Comparison of ENCODE assay signal across 8 mouse cellular contexts in the genomic region with DNA sequence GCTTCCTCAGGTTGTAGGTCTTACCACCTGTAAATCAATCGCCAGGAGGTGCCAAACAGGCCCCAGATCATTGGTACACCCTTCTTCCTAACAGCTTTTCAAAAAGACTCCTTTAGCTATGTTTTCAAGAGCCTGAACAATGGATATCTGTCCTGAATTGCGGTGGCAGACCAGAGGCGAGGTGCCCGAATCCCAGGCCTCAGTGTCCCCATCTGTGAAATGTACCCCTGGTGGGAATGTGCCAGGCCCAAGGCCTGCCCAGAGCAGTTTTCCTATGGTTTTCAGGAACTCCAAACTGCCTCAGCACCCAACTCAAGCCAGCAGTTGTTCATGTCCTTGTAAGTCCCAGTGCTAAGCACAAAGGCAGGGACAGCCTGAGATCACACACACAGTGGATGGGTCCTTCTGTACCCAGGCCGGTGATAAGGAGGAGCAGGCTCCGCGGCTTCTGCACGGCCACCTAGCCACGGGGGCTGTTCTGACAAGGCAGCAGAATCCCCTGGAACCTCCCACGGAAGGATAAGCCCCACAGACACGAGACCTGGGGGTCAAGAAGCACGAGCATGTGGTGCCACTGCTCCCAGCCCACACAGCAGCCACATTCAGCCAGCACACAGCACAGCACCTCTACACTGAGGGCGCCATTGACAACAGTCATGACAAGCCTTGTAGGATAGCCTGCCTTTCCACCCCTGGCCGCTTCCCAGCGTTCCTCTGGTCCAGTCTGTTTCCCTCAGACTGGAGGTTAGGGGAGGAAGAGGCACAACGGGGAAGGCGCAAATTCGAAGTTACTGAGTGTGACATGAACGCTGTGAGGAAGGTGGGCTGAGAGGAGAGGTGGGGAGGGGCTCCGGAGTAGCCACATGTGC. TPM values are rescaled to one million over a fixed set of nuclear protein-coding genes. Genes with fewer than 3 reads are reported as not detected.
A peak's percentile ranks its signal among the peaks of the same experiment; 100 is the strongest.
DNase-seq lines count a peak whose midpoint lies in the region; ATAC-seq and TF ChIP-seq lines count a peak whose summit lies in the region.

No protein-coding gene starts in this region.

- no peak for TF ChIP-seq CTCF in G1E (IDR thresholded peaks at IDR 0.05; ENCODE audit: low read depth, low read length)

- ATAC-seq in G1E (ENCODE audit: extremely low read depth, insufficient number of reproducible peaks, low FRiP score, poor library complexity, severe bottlenecking), result no peak
- no peak for ATAC-seq in midbrain, embryonic 12.5 days (ENCODE audit: low FRiP score, low read depth)

- H3K27me3 ChIP-seq in heart, embryonic 10.5 days (ENCODE audit: insufficient read depth, poor library complexity, severe bottlenecking), result no peaks in the 10 kb centered on the region
- H3K27me3 ChIP-seq in G1E (ENCODE audit: insufficient read depth, low read length), result no peaks in the 10 kb centered on the region
- no peaks in the 10 kb centered on the region for H3K27me3 ChIP-seq in hindbrain, embryonic 10.5 days (ENCODE audit: insufficient read depth, poor library complexity, severe bottlenecking)
- no peaks in the 10 kb centered on the region for H3K27me3 ChIP-seq in midbrain, embryonic 12.5 days

- H3K27ac ChIP-seq in heart, embryonic 10.5 days, result peak overlapping the region; percentile 90
- peak overlapping the region; percentile 99 for H3K27ac ChIP-seq in hindbrain, embryonic 10.5 days
- H3K27ac ChIP-seq in midbrain, embryonic 12.5 days (replicated peaks), result peak overlapping the region; percentile 99

- WGBS in heart, embryonic 10.5 days, result 31% methylated on average over 20 of the region's 20 CpGs
- 26% methylated on average over 20 of the region's 20 CpGs for WGBS in hindbrain, embryonic 10.5 days
- WGBS in midbrain, embryonic 12.5 days, result 16% methylated on average over 20 of the region's 20 CpGs

- DNase-seq in heart, embryonic 10.5 days (ENCODE audit: low spot score), result no peak
- no peak for DNase-seq in heart, postnatal 14 days
- no peak for DNase-seq in G1E (ENCODE audit: low spot score)
- no peak for DNase-seq in hindbrain, embryonic 10.5 days (ENCODE audit: low spot score)
- no peak for DNase-seq in right cerebral cortex, postnatal 14 days
- no peak for DNase-seq in cerebellum, adult 8-10 months
- DNase-seq in gastrocnemius, adult 18-20 months (ENCODE audit: low spot score), result no peak

- peaks cover 87% of the 10 kb centered on the region for H3K4me1 ChIP-seq in heart, embryonic 10.5 days
- H3K4me1 ChIP-seq in G1E (ENCODE audit: insufficient read depth, low read depth, low read length), result peaks cover 93% of the 10 kb centered on the region
- peaks cover 91% of the 10 kb centered on the region for H3K4me1 ChIP-seq in hindbrain, embryonic 10.5 days (replicated peaks)
- H3K4me1 ChIP-seq in midbrain, embryonic 12.5 days, result peaks cover 84% of the 10 kb centered on the region

- no peaks in the 10 kb centered on the region for H3K9me3 ChIP-seq in heart, embryonic 10.5 days
- H3K9me3 ChIP-seq in G1E (replicated peaks), result no peaks in the 10 kb centered on the region
- H3K9me3 ChIP-seq in hindbrain, embryonic 10.5 days, result no peaks in the 10 kb centered on the region
- no peaks in the 10 kb centered on the region for H3K9me3 ChIP-seq in midbrain, embryonic 12.5 days

- H3K4me3 ChIP-seq in heart, embryonic 10.5 days, result peak overlapping the region; percentile 42
- peak overlapping the region; percentile 7; the same call in 1 of the 2 replicates for H3K4me3 ChIP-seq in G1E (ENCODE audit: low read depth, low read length)
- H3K4me3 ChIP-seq in hindbrain, embryonic 10.5 days, result peak overlapping the region; percentile 87
- peak overlapping the region; percentile 24 for H3K4me3 ChIP-seq in midbrain, embryonic 12.5 days

- H3K36me3 ChIP-seq in heart, embryonic 10.5 days, result peaks cover 55% of the 10 kb centered on the region
- H3K36me3 ChIP-seq in G1E (replicated peaks), result peaks cover 100% of the 10 kb centered on the region
- peaks cover 66% of the 10 kb centered on the region for H3K36me3 ChIP-seq in hindbrain, embryonic 10.5 days
- H3K36me3 ChIP-seq in midbrain, embryonic 12.5 days, result peaks cover 29% of the 10 kb centered on the region; the same call in 1 of the 2 replicates

- peak overlapping the region; percentile 95 for H3K4me2 ChIP-seq in midbrain, embryonic 12.5 days (replicated peaks)

- peak overlapping the region; percentile 62 for H3K9ac ChIP-seq in midbrain, embryonic 12.5 days (replicated peaks)

- intact Hi-C loops in heart, postnatal 14 days (cut with DNase I), result loop anchor here (2.0 kb wide), 1 partner anchor 25 kb away; no protein-coding TSS in a partner anchor

RNA-seq across cellular contexts. Expression of a gene that starts 7.5 kb away (rescaled TPM):
- polyA plus RNA-seq in heart, embryonic 10.5 days (2016; fragmentation: Nextera tagmentation; extraction: Ambion mirVana), result 359 and 404 TPM in 2 replicates
- total RNA-seq in heart, postnatal 14 days (2021), result 100 to 1,000 TPM; 318 to 327 TPM
- total RNA-seq in G1E (2014; fragmentation: Nextera tagmentation) (337 and 375 TPM in 2 replicates), G1E (2017) (232 TPM in 2 replicates)
- polyA plus RNA-seq in G1E (2012), result 657 and 787 TPM in 2 replicates
- polyA plus RNA-seq in hindbrain, embryonic 10.5 days (2016; fragmentation: Nextera tagmentation; extraction: Ambion mirVana), result 554 and 640 TPM in 2 replicates
- polyA plus RNA-seq in midbrain, embryonic 12.5 days (2016; fragmentation: Nextera tagmentation; extraction: Ambion mirVana), result 635 and 641 TPM in 2 replicates
- 10 to 100 TPM; 59.3 to 75.5 TPM for total RNA-seq in gastrocnemius, adult 18-20 months (2021)

RNA-seq across cellular contexts. Expression of a gene that starts 18.6 kb away (rescaled TPM):
- 4.9 and 8.2 TPM in 2 replicates for polyA plus RNA-seq in heart, embryonic 10.5 days (2016; fragmentation: Nextera tagmentation; extraction: Ambion mirVana)
- 10 to 100 TPM; 11.3 to 12.1 TPM for total RNA-seq in heart, postnatal 14 days (2021)
- total RNA-seq in G1E (2014; fragmentation: Nextera tagmentation) (not detected in 2 replicates), G1E (2017) (0.27 TPM in 1 of 2 replicates, not detected in the other)
- not detected in 2 replicates for polyA plus RNA-seq in G1E (2012)
- polyA plus RNA-seq in hindbrain, embryonic 10.5 days (2016; fragmentation: Nextera tagmentation; extraction: Ambion mirVana), result 3.9 and 5.2 TPM in 2 replicates
- 3.2 TPM in 2 replicates for polyA plus RNA-seq in midbrain, embryonic 12.5 days (2016; fragmentation: Nextera tagmentation; extraction: Ambion mirVana)
- total RNA-seq in gastrocnemius, adult 18-20 months (2021), result 10 to 100 TPM; 11.0 to 11.4 TPM

RNA-seq across cellular contexts. Expression of a gene that starts 40.2 kb away (rescaled TPM):
- polyA plus RNA-seq in heart, embryonic 10.5 days (2016; fragmentation: Nextera tagmentation; extraction: Ambion mirVana), result 58.0 and 62.8 TPM in 2 replicates
- 10 to 100 TPM; 36.7 to 47.1 TPM for total RNA-seq in heart, postnatal 14 days (2021)
- total RNA-seq in G1E (2014; fragmentation: Nextera tagmentation) (178 and 183 TPM in 2 replicates), G1E (2017) (76.0 and 76.7 TPM in 2 replicates)
- polyA plus RNA-seq in G1E (2012), result 153 and 156 TPM in 2 replicates
- 41.1 and 54.1 TPM in 2 replicates for polyA plus RNA-seq in hindbrain, embryonic 10.5 days (2016; fragmentation: Nextera tagmentation; extraction: Ambion mirVana)
- 20.1 and 21.1 TPM in 2 replicates for polyA plus RNA-seq in midbrain, embryonic 12.5 days (2016; fragmentation: Nextera tagmentation; extraction: Ambion mirVana)
- total RNA-seq in gastrocnemius, adult 18-20 months (2021), result 10 to 100 TPM; 44.6 to 49.7 TPM

RNA-seq across cellular contexts. Expression of a gene that starts 41.7 kb away (rescaled TPM):
- 4.2 and 4.5 TPM in 2 replicates for polyA plus RNA-seq in heart, embryonic 10.5 days (2016; fragmentation: Nextera tagmentation; extraction: Ambion mirVana)
- 10 to 100 TPM; 48.6 to 53.3 TPM for total RNA-seq in heart, postnatal 14 days (2021)
- total RNA-seq in G1E (2014; fragmentation: Nextera tagmentation) (not detected in 2 replicates), G1E (2017) (0.11 and 0.12 TPM in 2 replicates)
- polyA plus RNA-seq in G1E (2012), result not detected in 2 replicates
- 6.4 and 7.2 TPM in 2 replicates for polyA plus RNA-seq in hindbrain, embryonic 10.5 days (2016; fragmentation: Nextera tagmentation; extraction: Ambion mirVana)
- polyA plus RNA-seq in midbrain, embryonic 12.5 days (2016; fragmentation: Nextera tagmentation; extraction: Ambion mirVana), result 13.9 and 14.8 TPM in 2 replicates
- total RNA-seq in gastrocnemius, adult 18-20 months (2021), result 10 to 100 TPM; 57.7 to 62.0 TPM

RNA-seq across cellular contexts. Expression of a gene that starts 47.0 kb away (rescaled TPM):
- polyA plus RNA-seq in heart, embryonic 10.5 days (2016; fragmentation: Nextera tagmentation; extraction: Ambion mirVana), result 0.36 and 0.70 TPM in 2 replicates
- under 1 TPM; 0.31 to 0.49 TPM for total RNA-seq in heart, postnatal 14 days (2021)
- total RNA-seq in G1E (2014; fragmentation: Nextera tagmentation) (4.6 and 7.7 TPM in 2 replicates), G1E (2017) (1.1 and 1.4 TPM in 2 replicates)
- 0.29 and 0.53 TPM in 2 replicates for polyA plus RNA-seq in G1E (2012)
- 0.41 and 0.77 TPM in 2 replicates for polyA plus RNA-seq in hindbrain, embryonic 10.5 days (2016; fragmentation: Nextera tagmentation; extraction: Ambion mirVana)
- 0.41 and 1.1 TPM in 2 replicates for polyA plus RNA-seq in midbrain, embryonic 12.5 days (2016; fragmentation: Nextera tagmentation; extraction: Ambion mirVana)
- under 1 TPM; 0.19 to 0.23 TPM for total RNA-seq in gastrocnemius, adult 18-20 months (2021)

Comparison
In these comparisons a context has a peak if more than half of its experiments do, and no peak if none do; other contexts are left out.
1. H3K4me3 ChIP-seq: peak in every context shown above with its lines; median percentile 87 in hindbrain, embryonic 10.5 days; 42 in heart, embryonic 10.5 days; 24 in midbrain, embryonic 12.5 days; 7 in G1E.